Mouse (Mus musculus): Measurements from ENCODE around the gene Bicra. TPM values are rescaled to one million over a fixed set of nuclear protein-coding genes. Genes with fewer than 3 reads are reported as not detected.

Gene Bicra
- polyA plus RNA-seq, 1 experiment from 2014 or later = 2.9 TPM

DNA sequence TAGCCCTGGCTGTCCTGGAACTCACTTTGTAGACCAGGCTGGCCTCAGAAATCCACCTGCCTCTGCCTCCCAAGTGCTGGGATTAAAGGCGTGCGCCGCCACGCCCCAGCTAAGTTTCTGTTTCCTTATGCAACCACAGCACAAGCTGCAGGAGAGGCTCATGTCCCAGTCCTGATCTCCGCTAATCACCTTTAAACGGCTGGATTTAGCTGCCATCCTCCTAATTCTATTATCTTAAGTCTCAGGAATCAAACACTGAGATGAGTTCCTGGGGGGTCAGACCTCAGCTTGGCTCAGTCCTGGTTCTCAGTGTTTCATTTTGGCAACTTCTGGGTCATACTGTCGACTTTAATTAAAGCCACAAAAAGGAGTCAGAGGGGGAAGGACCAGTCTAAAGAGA lies 38.1 kb downstream of the Bicra start:
- no peak for ATAC-seq
- Histone ChIP-seq H3K9ac (no peak overlapping the region), H3K36me3 (peaks cover 6% of the 10 kb centered on the region), H3K9me3 (replicated peaks) (no peaks in the 10 kb centered on the region), H3K27me3 (replicated peaks) (no peaks in the 10 kb centered on the region), H3K4me2 (no peak overlapping the region), H3K4me3 (no peak overlapping the region), H3K4me1 (peaks cover 49% of the 10 kb centered on the region), H3K27ac (no peak overlapping the region)
- 77% methylated on average over 7 of the region's 7 CpGs for WGBS (ENCODE audit: insufficient replicate concordance)

DNA sequence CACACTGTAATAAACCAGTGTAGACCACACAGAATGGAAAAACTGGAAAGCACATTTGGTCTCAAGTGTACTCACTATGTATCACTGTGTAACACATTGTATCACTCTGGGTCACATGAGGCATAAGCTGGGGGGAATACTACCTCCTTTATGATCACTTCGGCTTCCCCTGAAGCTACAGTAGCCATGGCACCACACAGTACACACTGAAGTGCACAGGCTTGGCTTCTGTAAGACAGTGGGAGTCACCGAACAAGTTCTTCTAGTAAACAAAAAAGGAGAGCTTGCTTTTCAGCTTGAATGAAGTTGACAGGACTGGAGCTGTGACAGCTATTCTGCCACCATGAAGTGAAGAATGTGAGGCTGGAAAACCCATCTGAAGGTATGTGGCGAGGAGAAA lies 42.7 kb downstream of the Bicra start:
- Histone ChIP-seq H3K36me3 (no peaks in the 10 kb centered on the region; the same call in 1 of the 2 replicates), H3K27ac (no peak overlapping the region), H3K4me2 (no peak overlapping the region), H3K4me3 (no peak overlapping the region), H3K9me3 (replicated peaks) (no peaks in the 10 kb centered on the region), H3K4me1 (peaks cover 57% of the 10 kb centered on the region), H3K9ac (no peak overlapping the region), H3K27me3 (replicated peaks) (no peaks in the 10 kb centered on the region)
- no peak for ATAC-seq
- WGBS (ENCODE audit: insufficient replicate concordance) = 89% methylated on average over 3 of the region's 3 CpGs

GRCm38 (mm10) chr7:16004177-16004856 lies 43.4 kb downstream of the Bicra start:
- 76% methylated on average over 12 of the region's 12 CpGs for WGBS (ENCODE audit: insufficient replicate concordance)
- no peak overlapping the region for H3K4me3 ChIP-seq
- peaks cover 2% of the 10 kb centered on the region for H3K36me3 ChIP-seq
- no peak for ATAC-seq
- no peak overlapping the region for H3K9ac ChIP-seq
- H3K4me1 ChIP-seq = peaks cover 59% of the 10 kb centered on the region
- no peak overlapping the region for H3K27ac ChIP-seq
- H3K9me3 ChIP-seq (replicated peaks) = no peaks in the 10 kb centered on the region
- no peak overlapping the region for H3K4me2 ChIP-seq
- H3K27me3 ChIP-seq (replicated peaks) = no peaks in the 10 kb centered on the region

- Histone ChIP-seq H3K4me2 (no peak overlapping the region), H3K27ac (0 out of 2 replicates have a peak overlapping the region, but pooled peaks have one; percentile 36), H3K9me3 (replicated peaks) (no peaks in the 10 kb centered on the region), H3K4me3 (no peak overlapping the region), H3K9ac (no peak overlapping the region), H3K36me3 (peaks cover 8% of the 10 kb centered on the region), H3K4me1 (peaks cover 62% of the 10 kb centered on the region), H3K27me3 (replicated peaks) (no peaks in the 10 kb centered on the region)
- ATAC-seq = peak; percentile 54; the same call in 1 of the 2 replicates
- WGBS (ENCODE audit: insufficient replicate concordance) = 29% methylated on average over 4 of the region's 4 CpGs
Observed at GRCm38 (mm10) chr7:16003032-16003431, 44.7 kb downstream of the Bicra start.

DNA sequence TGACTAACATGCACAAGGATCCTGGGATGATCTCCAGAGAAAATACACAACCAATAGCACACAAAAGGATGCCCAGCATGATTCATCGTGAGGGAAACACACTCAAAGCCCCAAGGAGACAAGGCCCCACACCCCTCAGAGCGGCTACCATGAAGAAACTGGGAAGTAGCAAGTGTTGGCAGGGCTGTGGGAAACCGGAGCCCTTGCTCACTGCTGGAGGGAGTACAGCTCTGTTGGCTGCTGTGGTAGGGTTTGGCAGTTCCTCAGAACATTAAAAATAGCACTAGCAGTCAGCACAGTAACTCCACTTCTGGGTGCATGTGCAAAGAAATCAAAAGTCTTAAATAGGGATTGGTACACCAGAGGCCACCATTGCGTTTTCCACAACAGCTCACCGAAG lies 45.5 kb downstream of the Bicra start:
- H3K27ac ChIP-seq = peak overlapping the region; percentile 48; the same call in 1 of the 2 replicates
- H3K4me3 ChIP-seq = no peak overlapping the region
- H3K9me3 ChIP-seq (replicated peaks) = no peaks in the 10 kb centered on the region
- H3K9ac ChIP-seq = no peak overlapping the region
- peaks cover 17% of the 10 kb centered on the region for H3K36me3 ChIP-seq
- peaks cover 58% of the 10 kb centered on the region for H3K4me1 ChIP-seq
- H3K27me3 ChIP-seq (replicated peaks) = no peaks in the 10 kb centered on the region
- H3K4me2 ChIP-seq = no peak overlapping the region
- ATAC-seq = no peak
- WGBS (ENCODE audit: insufficient replicate concordance) = 48% methylated on average over 5 of the region's 5 CpGs

GRCm38 (mm10) chr7:16001691-16002090 lies 46.0 kb downstream of the Bicra start:
- no peaks in the 10 kb centered on the region for H3K9me3 ChIP-seq (replicated peaks)
- 77% methylated on average over 1 of the region's 1 CpGs for WGBS (ENCODE audit: insufficient replicate concordance)
- H3K36me3 ChIP-seq = peaks cover 22% of the 10 kb centered on the region
- ATAC-seq = no peak
- H3K4me1 ChIP-seq = peaks cover 58% of the 10 kb centered on the region
- H3K4me3 ChIP-seq = no peak overlapping the region
- H3K4me2 ChIP-seq = no peak overlapping the region
- peak overlapping the region; percentile 48; the same call in 1 of the 2 replicates for H3K27ac ChIP-seq
- no peak overlapping the region for H3K9ac ChIP-seq
- H3K27me3 ChIP-seq (replicated peaks) = no peaks in the 10 kb centered on the region

GRCm38 (mm10) chr7:15993789-15994188 lies 53.9 kb downstream of the Bicra start:
- Histone ChIP-seq H3K4me3 (no peak overlapping the region), H3K4me2 (no peak overlapping the region), H3K27me3 (replicated peaks) (no peaks in the 10 kb centered on the region), H3K4me1 (0 out of 2 replicates have a peak, but pooled peaks cover 5% of the 10 kb centered on the region), H3K27ac (no peak overlapping the region), H3K36me3 (peaks cover 85% of the 10 kb centered on the region), H3K9ac (no peak overlapping the region), H3K9me3 (replicated peaks) (no peaks in the 10 kb centered on the region)
- ATAC-seq = no peak
- WGBS (ENCODE audit: insufficient replicate concordance) = 86% methylated on average over 4 of the region's 4 CpGs

- Histone ChIP-seq H3K9ac (no peak overlapping the region), H3K27ac (no peak overlapping the region), H3K9me3 (replicated peaks) (no peaks in the 10 kb centered on the region), H3K4me2 (no peak overlapping the region), H3K36me3 (peaks cover 90% of the 10 kb centered on the region), H3K4me1 (0 out of 2 replicates have a peak, but pooled peaks cover 5% of the 10 kb centered on the region), H3K27me3 (replicated peaks) (no peaks in the 10 kb centered on the region), H3K4me3 (no peak overlapping the region)
- WGBS (ENCODE audit: insufficient replicate concordance) = 63% methylated on average over 3 of the region's 3 CpGs
- 0 out of 2 replicates have a peak, but pooled peaks have one; percentile 12 for ATAC-seq
Observed at GRCm38 (mm10) chr7:15993152-15993551, 54.6 kb downstream of the Bicra start.

DNA sequence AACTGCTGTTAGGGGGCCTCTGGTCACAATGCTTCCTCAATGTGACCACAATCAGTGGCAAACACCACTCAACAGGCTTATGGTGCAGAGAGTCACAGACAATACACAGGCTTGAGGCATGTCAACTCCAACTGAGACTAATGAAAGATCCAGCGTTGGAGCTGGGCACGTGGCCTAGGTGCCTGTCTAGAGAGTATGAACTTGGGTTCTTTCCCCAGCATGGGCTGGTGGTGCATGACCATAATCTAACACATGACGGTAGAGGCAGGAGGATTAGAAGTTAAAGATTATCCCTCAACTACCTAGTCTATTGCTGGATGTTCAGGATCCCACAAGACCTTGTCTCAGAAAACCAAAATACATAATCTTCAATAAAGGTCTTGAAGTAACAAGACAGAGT lies 56.0 kb downstream of the Bicra start:
- no peaks in the 10 kb centered on the region for H3K9me3 ChIP-seq (replicated peaks)
- no peak overlapping the region for H3K9ac ChIP-seq
- H3K27me3 ChIP-seq (replicated peaks) = no peaks in the 10 kb centered on the region
- peaks cover 90% of the 10 kb centered on the region for H3K36me3 ChIP-seq
- ATAC-seq = no peak
- H3K4me2 ChIP-seq = no peak overlapping the region
- no peak overlapping the region for H3K4me3 ChIP-seq
- no peak overlapping the region for H3K27ac ChIP-seq
- WGBS (ENCODE audit: insufficient replicate concordance) = 64% methylated on average over 3 of the region's 3 CpGs
- H3K4me1 ChIP-seq = 0 out of 2 replicates have a peak, but pooled peaks cover 5% of the 10 kb centered on the region

- H3K27me3 ChIP-seq (replicated peaks) = no peaks in the 10 kb centered on the region
- H3K4me1 ChIP-seq = peaks cover 4% of the 10 kb centered on the region
- 0 out of 2 replicates have a peak, but pooled peaks have one; percentile 22 for ATAC-seq
- 89% methylated on average over 16 of the region's 16 CpGs for WGBS (ENCODE audit: insufficient replicate concordance)
- H3K9ac ChIP-seq = no peak overlapping the region
- no peak overlapping the region for H3K4me2 ChIP-seq
- H3K36me3 ChIP-seq = peaks cover 72% of the 10 kb centered on the region
- no peak overlapping the region for H3K4me3 ChIP-seq
- H3K27ac ChIP-seq = no peak overlapping the region
- no peaks in the 10 kb centered on the region for H3K9me3 ChIP-seq (replicated peaks)
Observed at GRCm38 (mm10) chr7:15987661-15988356, 59.9 kb downstream of the Bicra start.

DNA sequence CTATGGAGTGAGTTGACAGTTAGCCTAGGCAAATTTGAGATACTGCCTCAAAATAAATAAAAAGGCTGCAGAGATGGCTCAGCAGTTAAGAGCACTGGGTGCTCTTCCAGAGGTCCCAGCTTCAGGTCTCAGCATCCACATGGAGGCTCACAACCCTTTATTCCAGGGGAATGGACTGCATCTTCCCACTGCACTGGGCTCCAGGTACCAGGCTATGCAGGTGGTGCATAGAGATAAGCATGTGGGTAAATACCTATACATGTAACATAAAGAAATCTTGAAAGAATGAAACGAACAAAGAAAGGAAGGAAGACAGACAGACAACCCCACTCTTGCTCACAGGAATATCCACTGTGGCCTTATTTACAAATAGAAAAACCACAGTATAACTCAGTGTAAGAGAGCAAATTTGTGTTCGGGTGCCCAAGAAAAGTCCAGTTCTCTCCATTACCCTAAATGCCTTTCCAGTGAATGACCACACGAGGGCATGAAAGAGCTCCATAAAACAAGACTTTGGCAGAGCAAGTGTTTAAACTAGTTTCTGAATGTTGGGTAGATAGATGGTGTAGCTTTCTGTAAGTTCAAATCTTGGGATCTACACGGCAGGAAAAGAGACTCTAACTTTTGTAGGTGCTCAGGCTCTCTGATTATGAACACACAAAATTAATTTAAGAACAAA lies 64.9 kb downstream of the Bicra start:
- Histone ChIP-seq H3K27ac (no peak overlapping the region), H3K9ac (no peak overlapping the region), H3K27me3 (replicated peaks) (no peaks in the 10 kb centered on the region), H3K9me3 (replicated peaks) (no peaks in the 10 kb centered on the region), H3K4me2 (no peak overlapping the region), H3K36me3 (peaks cover 67% of the 10 kb centered on the region), H3K4me1 (peaks cover 16% of the 10 kb centered on the region), H3K4me3 (no peak overlapping the region)
- WGBS (ENCODE audit: insufficient replicate concordance) = 19% methylated on average over 4 of the region's 4 CpGs
- no peak; the same call in 1 of the 2 replicates for ATAC-seq

GRCm38 (mm10) chr7:15981538-15981937 lies 66.2 kb downstream of the Bicra start:
- H3K4me2 ChIP-seq = no peak overlapping the region
- no peak overlapping the region for H3K9ac ChIP-seq
- peaks cover 64% of the 10 kb centered on the region for H3K36me3 ChIP-seq
- H3K4me1 ChIP-seq = peaks cover 16% of the 10 kb centered on the region
- 74% methylated on average over 4 of the region's 4 CpGs for WGBS (ENCODE audit: insufficient replicate concordance)
- no peaks in the 10 kb centered on the region for H3K27me3 ChIP-seq (replicated peaks)
- no peak overlapping the region for H3K27ac ChIP-seq
- ATAC-seq = no peak
- H3K9me3 ChIP-seq (replicated peaks) = no peaks in the 10 kb centered on the region
- H3K4me3 ChIP-seq = no peak overlapping the region

Measured in liver, embryonic 12.5 days (tissue).